ENCODE assay signal across 15 mouse cellular contexts in the genomic region with DNA sequence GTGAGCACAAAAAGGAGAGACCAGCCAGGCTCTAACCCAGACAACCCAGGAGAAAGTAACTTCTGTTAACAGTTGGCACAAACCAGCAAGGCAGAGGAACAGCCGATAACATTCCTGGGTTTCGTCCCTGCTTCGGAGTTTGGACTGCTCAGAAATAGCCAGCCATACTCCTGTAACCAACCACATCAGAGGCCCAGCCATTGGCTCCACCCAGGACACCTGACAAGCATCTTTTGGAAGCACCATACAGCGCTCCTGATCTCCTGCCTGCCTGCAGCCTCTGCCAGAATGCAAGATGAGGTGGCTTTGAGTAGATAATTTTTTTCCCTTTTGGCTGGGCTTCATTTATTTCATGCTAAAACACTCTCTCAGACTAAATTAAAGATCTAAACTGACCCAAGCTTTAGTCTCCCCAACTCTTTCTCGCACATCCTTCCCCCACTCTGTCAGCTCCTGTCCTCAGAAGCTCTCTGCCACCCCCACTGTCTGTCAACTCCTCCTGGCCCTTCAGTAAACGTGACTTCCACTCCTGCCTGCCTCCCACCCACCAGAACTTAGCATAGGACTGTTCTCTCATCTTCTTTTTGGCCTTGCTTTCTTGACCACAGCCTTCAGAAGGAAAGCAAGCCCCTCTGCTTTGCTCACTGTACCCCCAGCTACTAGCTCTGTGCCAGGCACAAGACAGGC.
DNase-seq lines count a peak whose midpoint lies in the region; ATAC-seq and TF ChIP-seq lines count a peak whose summit lies in the region.
"Had no signal": no experiment of that assay in that cellular context is flagged by ENCODE, and none has a peak within 500 bp of the region (broad histone marks: within the 10 kb centered on the region; RNA-seq: fewer than 3 reads in every experiment).

No protein-coding gene starts in this region.

- WGBS in lung, embryonic 14.5 days: 45% methylated on average over 6 of the region's 6 CpGs
- 57% methylated on average over 6 of the region's 6 CpGs for WGBS in lung, adult 2 months
- WGBS in embryonic facial prominence, embryonic 14.5 days: 68% methylated on average over 6 of the region's 6 CpGs
- 46% methylated on average over 6 of the region's 6 CpGs for WGBS in heart, embryonic 16.5 days
- 81% methylated on average over 6 of the region's 6 CpGs for WGBS in midbrain, embryonic 15.5 days

- H3K4me3 ChIP-seq in lung, embryonic 14.5 days (ENCODE audit: low read depth, low read length): no peak overlapping the region
- no peak overlapping the region for H3K4me3 ChIP-seq in lung, adult 2 months (replicated peaks; ENCODE audit: extremely low read depth, low read depth, low read length)
- H3K4me3 ChIP-seq in embryonic facial prominence, embryonic 14.5 days (ENCODE audit: low read depth, low read length): no peak overlapping the region
- no peak overlapping the region for H3K4me3 ChIP-seq in heart, embryonic 16.5 days (ENCODE audit: low read length)
- no peak overlapping the region for H3K4me3 ChIP-seq in midbrain, embryonic 15.5 days
- H3K4me3 ChIP-seq: left cerebral cortex, adult 2 months; limb, embryonic 12.5 days; liver, embryonic 13.5 days; midbrain, embryonic 12.5 days; neural tube, embryonic 15.5 days had no signal

- H3K27ac ChIP-seq in lung, embryonic 14.5 days (ENCODE audit: low read depth): 0 out of 2 replicates have a peak overlapping the region, but pooled peaks have one; percentile 22
- H3K27ac ChIP-seq in embryonic facial prominence, embryonic 14.5 days (replicated peaks; ENCODE audit: low read depth, low read length): 0 out of 2 replicates have a peak overlapping the region, but pooled peaks have one; percentile 36
- H3K27ac ChIP-seq in heart, embryonic 16.5 days (ENCODE audit: low read length): peak overlapping the region; percentile 51
- no peak overlapping the region for H3K27ac ChIP-seq in midbrain, embryonic 15.5 days
- H3K27ac ChIP-seq: left cerebral cortex, adult 2 months; limb, embryonic 12.5 days; liver, embryonic 13.5 days; macrophage; midbrain, embryonic 12.5 days; neural tube, embryonic 15.5 days had no signal

- no peak overlapping the region for H3K9ac ChIP-seq in lung, embryonic 14.5 days
- no peak overlapping the region for H3K9ac ChIP-seq in embryonic facial prominence, embryonic 14.5 days (ENCODE audit: low read depth, low read length)
- H3K9ac ChIP-seq in heart, embryonic 16.5 days (ENCODE audit: low read length): no peak overlapping the region
- H3K9ac ChIP-seq in midbrain, embryonic 15.5 days: no peak overlapping the region
- H3K9ac ChIP-seq: limb, embryonic 12.5 days; liver, embryonic 13.5 days; midbrain, embryonic 12.5 days; neural tube, embryonic 15.5 days had no signal

- H3K4me2 ChIP-seq in lung, embryonic 14.5 days: no peak overlapping the region
- no peak overlapping the region for H3K4me2 ChIP-seq in embryonic facial prominence, embryonic 14.5 days (ENCODE audit: low read depth, low read length)
- no peak overlapping the region for H3K4me2 ChIP-seq in heart, embryonic 16.5 days (ENCODE audit: low read depth, low read length)
- H3K4me2 ChIP-seq in midbrain, embryonic 15.5 days: no peak overlapping the region
- H3K4me2 ChIP-seq: limb, embryonic 12.5 days; liver, embryonic 13.5 days; midbrain, embryonic 12.5 days; neural tube, embryonic 15.5 days had no signal

- peak; percentile 8 to 10 for DNase-seq in heart, adult 18-20 months
- no peak for DNase-seq in heart, postnatal 36 days
- peak; percentile 35 for DNase-seq in lung, embryonic 14.5 days
- DNase-seq in lung, adult 2 months: no peak
- no peak for DNase-seq in embryonic facial prominence, embryonic 14.5 days (ENCODE audit: low spot score)
- DNase-seq: liver, embryonic 13.5 days; thymus, postnatal 25 days had no signal

- peaks cover 8% of the 10 kb centered on the region; the same call in 1 of the 2 replicates for H3K4me1 ChIP-seq in lung, embryonic 14.5 days (ENCODE audit: insufficient read depth)
- H3K4me1 ChIP-seq in lung, adult 2 months (ENCODE audit: control insufficient read depth, insufficient read depth, low read length): no peaks in the 10 kb centered on the region
- peaks cover 13% of the 10 kb centered on the region for H3K4me1 ChIP-seq in embryonic facial prominence, embryonic 14.5 days (ENCODE audit: control insufficient read depth, insufficient read depth, low read length)
- H3K4me1 ChIP-seq in heart, embryonic 16.5 days (ENCODE audit: control insufficient read depth, insufficient read depth, low read length): peaks cover 17% of the 10 kb centered on the region
- H3K4me1 ChIP-seq in midbrain, embryonic 15.5 days: peaks cover 5% of the 10 kb centered on the region; the same call in 1 of the 2 replicates
- H3K4me1 ChIP-seq: limb, embryonic 12.5 days; liver, embryonic 13.5 days had no signal

- no peaks in the 10 kb centered on the region for H3K9me3 ChIP-seq in lung, embryonic 14.5 days (ENCODE audit: low read depth, low read length)
- H3K9me3 ChIP-seq in embryonic facial prominence, embryonic 14.5 days (ENCODE audit: control insufficient read depth, low read length): no peaks in the 10 kb centered on the region
- no peaks in the 10 kb centered on the region for H3K9me3 ChIP-seq in heart, embryonic 16.5 days (replicated peaks; ENCODE audit: control insufficient read depth, low read length)
- no peaks in the 10 kb centered on the region for H3K9me3 ChIP-seq in midbrain, embryonic 15.5 days
- H3K9me3 ChIP-seq: limb, embryonic 12.5 days; liver, embryonic 13.5 days; midbrain, embryonic 12.5 days; neural tube, embryonic 15.5 days had no signal

- TF ChIP-seq CTCF in lung, embryonic 14.5 days (IDR thresholded peaks at IDR 0.05; ENCODE audit: low read depth): no peak
- TF ChIP-seq CTCF in lung, adult 2 months (IDR thresholded peaks at IDR 0.05; ENCODE audit: insufficient read depth, low read length): no peak

- TF ChIP-seq POLR2A in lung, adult 2 months (IDR thresholded peaks at IDR 0.05; ENCODE audit: borderline replicate concordance, extremely low read depth, low read depth, low read length): no peak

- ATAC-seq in lung, embryonic 14.5 days (ENCODE audit: insufficient read depth): peak; percentile 65; the same call in 1 of the 2 replicates
- ATAC-seq in embryonic facial prominence, embryonic 14.5 days (ENCODE audit: low read depth): no peak
- no peak for ATAC-seq in heart, embryonic 16.5 days (replicated peaks; ENCODE audit: extremely low read depth, insufficient read depth, low FRiP score)
- ATAC-seq in midbrain, embryonic 15.5 days (replicated peaks): no peak
- ATAC-seq: intestine, postnatal 0 days had no signal

- no peaks in the 10 kb centered on the region for H3K36me3 ChIP-seq in lung, embryonic 14.5 days (ENCODE audit: insufficient read depth)
- no peaks in the 10 kb centered on the region for H3K36me3 ChIP-seq in embryonic facial prominence, embryonic 14.5 days (ENCODE audit: control insufficient read depth, insufficient read depth, low read length)
- H3K36me3 ChIP-seq in heart, embryonic 16.5 days (ENCODE audit: control insufficient read depth, insufficient read depth): no peaks in the 10 kb centered on the region
- no peaks in the 10 kb centered on the region for H3K36me3 ChIP-seq in midbrain, embryonic 15.5 days (replicated peaks)
- H3K36me3 ChIP-seq: limb, embryonic 12.5 days; liver, embryonic 13.5 days; midbrain, embryonic 12.5 days; neural tube, embryonic 15.5 days had no signal

- H3K27me3 ChIP-seq in lung, embryonic 14.5 days (ENCODE audit: insufficient read depth, low read length): no peaks in the 10 kb centered on the region
- H3K27me3 ChIP-seq in embryonic facial prominence, embryonic 14.5 days (replicated peaks; ENCODE audit: control insufficient read depth, insufficient read depth, low read length): no peaks in the 10 kb centered on the region
- no peaks in the 10 kb centered on the region for H3K27me3 ChIP-seq in heart, embryonic 16.5 days (ENCODE audit: control insufficient read depth, insufficient read depth, low read length)
- no peaks in the 10 kb centered on the region for H3K27me3 ChIP-seq in midbrain, embryonic 15.5 days (replicated peaks)
- H3K27me3 ChIP-seq: limb, embryonic 12.5 days; liver, embryonic 13.5 days; neural tube, embryonic 15.5 days had no signal

- intact Hi-C loops in heart, postnatal 36 days (cut with DNase I): no loop called here

Comparison
In these comparisons a context has a peak if more than half of its experiments do, and no peak if none do; other contexts are left out.
1. DNase-seq: peak in heart, adult 18-20 months (2 of 2) and lung, embryonic 14.5 days (single experiment); none in heart, postnatal 36 days (0 of 2), lung, adult 2 months (single experiment) and embryonic facial prominence, embryonic 14.5 days (single experiment).